Mouse (Mus musculus): ENCODE results near the gene Kcnmb3.
"Not testable (repeated sequence)": the region's sequence is repeated elsewhere in the genome, so short reads cannot be mapped to it uniquely, and the experiment has no call there.

Kcnmb3 gene

DNA sequence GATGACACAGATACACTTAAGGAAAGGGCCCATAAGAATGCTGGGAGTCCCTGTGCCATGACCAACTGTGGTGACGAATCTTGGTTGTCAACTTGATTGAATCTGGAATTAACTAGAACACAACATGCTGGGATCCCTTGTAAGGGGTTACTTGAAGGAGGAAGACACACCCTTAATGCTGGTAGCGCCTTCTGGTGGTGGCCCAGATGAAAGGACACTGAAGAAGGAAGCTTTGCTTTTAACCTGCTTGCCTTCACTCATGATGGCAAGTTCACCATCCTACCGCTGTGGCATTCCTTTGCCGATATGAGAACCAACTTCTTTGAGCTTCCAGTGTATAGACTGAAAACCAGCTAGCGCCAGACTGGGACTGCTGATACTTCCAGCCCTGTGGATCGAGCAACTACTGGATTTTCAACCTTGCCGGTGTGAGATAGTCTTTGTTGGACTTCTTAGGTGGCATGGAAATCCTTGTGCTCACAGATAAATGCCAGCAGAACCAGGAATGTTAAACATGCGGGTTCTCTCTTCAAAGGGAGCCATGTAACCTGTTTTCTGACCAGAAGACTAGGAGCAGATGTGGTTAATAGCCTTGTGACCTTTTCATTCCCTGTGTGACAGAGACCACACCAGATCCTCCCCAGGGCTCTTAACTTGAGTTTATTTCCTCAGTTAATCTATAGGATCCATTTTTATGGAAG lies 2.5 kb upstream of the Kcnmb3 start:
- no peak for DNase-seq

DNA sequence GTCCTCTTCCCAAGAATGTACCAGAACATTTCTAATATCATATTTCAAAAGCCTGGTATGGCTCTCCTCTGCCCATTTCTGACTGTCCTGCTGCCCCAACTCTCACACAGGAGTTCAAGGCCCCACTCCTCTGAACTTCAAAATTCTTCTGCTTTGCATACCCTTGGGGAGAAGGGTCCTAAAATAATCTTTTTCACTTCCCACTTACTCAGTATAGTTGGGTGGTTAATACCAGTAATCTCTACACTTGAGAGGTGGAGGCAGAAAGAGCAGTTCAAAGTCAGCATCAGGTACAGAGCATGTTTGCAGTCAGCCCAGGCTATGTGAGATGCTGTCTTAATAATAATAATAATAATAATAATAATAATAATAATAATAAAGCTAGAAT lies 1.1 kb downstream of the Kcnmb3 start:
- DNase-seq: no peak

DNA sequence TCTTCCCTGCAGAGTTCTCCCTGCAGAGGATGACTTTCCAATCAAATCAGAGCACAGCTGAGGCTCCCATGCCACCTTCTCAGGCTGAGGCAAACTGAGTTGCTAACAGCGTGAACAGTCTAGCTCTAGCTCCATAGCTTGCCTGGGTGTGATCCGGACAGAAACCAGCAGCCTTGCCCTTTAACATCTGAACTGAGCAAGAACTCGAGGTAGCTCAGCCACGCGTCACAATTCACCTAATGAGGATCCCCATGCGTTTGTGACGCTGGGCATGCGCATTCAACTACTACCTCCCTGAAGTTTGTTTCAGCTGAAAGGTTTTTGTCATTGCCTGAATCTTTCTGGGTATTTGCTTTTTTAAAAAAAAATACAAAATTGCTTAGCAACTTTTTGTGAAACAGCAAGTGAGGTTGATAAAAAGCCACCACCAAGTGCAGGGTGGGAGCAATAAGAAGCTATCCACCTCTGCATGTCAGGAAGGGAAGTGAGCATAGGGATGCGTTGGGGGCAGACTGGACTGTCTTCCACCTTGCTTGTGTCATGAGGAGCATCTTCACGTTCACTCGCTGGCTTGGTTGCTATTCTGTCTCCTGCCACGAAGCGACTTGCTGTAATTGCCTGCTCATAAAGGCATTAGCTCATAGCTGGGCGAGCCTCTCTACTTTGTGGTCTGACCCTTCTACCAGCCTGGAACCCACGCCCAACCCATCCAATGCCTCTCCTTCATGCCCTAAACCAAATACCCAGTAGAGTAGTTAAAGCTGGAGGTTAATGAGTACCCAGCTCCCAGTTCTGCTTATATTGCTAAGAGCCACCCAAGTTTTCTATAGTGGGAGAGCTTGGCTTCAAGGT lies 1.7 kb downstream of the Kcnmb3 start:
- no peak for DNase-seq

DNA sequence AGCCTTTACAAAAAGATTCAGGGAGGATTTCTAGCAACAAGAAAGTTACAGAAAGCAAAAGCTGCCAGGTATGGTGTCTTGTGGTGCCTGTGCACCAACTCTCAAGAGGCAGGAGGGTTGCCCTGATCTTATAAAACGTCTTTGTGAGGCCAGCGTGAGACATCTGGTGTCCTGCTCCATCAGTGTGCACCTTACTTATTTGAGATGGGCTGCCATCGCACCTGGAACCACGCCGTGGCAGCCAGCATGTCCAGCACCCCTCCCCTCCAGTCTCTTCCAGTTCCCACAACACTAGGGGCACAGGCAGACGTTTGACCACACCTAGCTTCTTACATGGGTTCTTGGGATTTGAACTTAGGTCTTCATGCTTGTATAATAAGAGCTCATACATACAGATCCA lies 3.9 kb downstream of the Kcnmb3 start:
- DNase-seq: no peak

DNA sequence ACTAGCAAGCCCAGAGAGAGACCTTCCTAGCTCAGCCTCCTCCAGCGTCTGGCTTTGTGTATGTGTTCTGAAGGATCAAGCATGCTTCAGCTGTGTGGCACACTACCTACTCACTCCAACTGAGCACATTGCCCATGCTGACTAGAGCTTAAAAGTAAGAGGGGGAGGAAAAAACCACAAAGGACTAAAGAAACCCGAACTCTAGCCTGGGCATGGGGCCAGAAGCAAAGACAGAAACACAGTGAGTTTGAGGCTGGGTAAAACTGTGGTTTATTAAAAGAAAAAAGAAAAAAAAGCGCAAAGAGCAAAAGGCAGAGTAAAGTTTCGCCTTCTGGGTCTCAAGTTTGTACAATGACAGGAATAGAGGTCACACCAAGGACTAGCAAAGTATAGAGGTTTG lies 5.5 kb downstream of the Kcnmb3 start:
- DNase-seq: no peak

DNA sequence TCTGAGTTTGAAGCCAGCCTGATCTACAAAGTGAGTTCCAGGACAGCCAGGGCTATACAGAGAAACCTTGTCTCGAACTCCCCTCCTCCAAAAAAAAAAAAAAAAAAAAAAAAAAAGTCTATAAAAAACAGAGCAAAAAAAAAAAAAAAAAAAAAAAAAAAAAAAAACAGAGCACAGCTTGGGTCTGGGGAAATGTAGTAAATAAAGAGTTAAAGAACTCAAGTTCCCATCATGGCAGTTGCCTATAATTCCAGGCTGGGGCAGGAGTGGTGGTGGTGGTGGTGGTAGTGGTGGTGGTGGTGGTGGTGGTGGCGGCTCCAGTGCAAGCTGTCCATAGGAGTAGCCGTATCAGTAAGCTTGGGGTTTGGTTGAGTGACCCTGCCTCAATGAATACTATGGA lies 9.0 kb downstream of the Kcnmb3 start:
- no peak for DNase-seq

DNA sequence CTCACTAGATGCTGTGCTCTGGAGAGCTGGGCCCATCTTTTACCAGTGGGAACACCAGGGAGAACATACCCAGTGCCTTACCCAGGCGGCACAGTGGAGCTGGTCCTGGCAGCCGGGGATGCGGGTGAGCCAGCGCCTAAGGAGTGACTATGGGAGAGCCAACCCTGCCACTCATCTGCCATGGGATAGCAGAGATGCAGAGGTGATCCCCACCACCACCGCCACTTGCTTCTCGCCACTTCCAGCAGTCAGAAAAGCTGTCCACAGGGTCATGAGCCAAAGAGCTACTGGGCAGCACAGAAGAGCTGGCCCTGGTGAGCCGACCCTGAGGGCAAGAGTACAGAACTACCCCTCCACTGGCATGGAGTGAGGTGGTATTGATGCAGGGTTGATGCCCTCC lies 12.1 kb downstream of the Kcnmb3 start:
- no peak for DNase-seq

DNA sequence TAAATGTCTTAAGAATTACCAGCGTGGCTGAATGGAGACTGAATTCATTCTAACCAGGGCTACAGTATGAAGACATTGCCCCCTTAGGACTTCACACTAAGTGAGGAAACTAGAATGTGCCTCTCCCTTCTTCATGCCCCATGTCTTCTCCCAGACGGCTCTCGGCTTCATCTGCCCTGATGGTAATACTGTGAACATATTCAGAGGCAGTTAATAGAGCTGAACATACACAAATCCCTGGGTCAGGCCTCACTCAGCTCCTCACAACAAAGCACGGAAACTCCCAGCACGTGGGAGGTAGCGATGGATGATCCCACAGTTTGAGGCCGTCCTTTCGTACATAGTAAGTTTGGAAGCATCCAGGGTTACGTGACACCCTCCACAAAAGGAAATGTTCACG lies 18.8 kb downstream of the Kcnmb3 start:
- DNase-seq: no peak

DNA sequence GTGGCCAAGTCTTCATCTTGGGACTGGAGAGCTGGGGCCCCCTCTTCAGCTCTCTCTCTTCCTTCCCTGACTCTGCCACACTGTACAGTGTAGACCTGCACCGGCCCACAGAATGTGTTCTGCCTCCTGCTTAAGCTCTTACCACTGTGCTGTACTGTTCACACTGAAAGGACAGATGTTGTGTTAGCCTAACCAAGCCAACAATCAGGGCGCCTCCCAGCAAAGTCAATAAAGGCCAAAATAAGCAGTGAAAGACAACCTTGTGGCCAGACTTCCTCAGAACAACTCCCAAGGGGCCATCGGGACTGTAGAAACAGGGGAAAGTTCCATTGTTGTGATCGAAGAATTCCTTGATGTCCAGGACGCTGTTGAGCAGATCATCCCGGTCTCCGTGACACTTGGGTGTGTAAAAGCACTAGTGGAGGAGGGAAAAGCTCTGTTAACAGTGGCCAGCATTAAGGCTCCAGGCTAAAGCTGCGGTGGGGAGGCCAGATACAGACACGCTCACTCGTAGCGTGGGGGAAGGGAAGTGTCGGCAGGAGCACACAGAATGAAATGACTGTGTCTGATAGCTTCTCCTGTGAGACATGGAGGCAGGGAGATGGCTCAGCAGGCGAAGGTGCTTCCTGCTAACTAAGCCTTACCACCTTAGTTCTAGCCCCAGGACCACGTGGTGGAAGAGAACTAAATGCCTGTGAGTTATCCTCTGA lies 19.7 kb downstream of the Kcnmb3 start:
- DNase-seq: no peak

DNA sequence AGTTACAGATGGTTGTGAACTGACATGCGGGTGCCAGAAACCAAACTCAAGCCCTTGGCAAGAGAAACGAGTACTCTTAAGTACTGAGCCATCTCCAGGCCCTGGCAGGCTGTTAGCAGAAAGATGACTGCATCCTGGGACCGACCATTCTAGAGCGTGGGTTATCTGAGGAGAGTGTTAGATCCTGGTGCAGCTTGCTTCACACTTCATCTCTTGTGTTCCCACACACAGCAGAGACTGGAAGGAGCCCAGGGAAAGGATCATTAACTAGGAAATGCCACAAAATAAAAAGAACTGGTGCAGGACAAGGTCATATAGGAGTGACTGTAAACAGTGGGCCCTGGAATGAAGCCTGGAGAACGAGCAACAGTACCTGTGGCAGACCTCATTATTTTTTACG lies 20.9 kb downstream of the Kcnmb3 start:
- peak; percentile 23 for DNase-seq

DNA sequence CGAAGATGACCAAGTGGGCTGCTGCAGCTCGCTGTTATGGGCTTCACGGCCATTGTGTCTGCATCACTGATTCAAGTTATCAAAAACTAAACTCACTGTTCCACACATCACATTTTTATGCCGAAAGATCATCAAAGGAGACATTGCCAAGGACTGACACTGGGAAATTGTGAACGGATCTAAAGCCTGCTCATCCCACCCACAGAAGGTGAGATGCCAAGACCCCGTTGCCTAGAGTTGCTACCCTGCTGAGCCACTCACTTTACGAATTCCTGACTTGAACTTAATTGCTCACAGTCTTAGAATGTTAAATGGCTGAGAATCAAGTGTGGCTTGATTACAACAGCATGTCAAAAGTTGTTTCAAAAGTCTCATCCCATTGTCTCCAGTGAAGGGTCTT lies 21.6 kb downstream of the Kcnmb3 start:
- no peak for DNase-seq

DNA sequence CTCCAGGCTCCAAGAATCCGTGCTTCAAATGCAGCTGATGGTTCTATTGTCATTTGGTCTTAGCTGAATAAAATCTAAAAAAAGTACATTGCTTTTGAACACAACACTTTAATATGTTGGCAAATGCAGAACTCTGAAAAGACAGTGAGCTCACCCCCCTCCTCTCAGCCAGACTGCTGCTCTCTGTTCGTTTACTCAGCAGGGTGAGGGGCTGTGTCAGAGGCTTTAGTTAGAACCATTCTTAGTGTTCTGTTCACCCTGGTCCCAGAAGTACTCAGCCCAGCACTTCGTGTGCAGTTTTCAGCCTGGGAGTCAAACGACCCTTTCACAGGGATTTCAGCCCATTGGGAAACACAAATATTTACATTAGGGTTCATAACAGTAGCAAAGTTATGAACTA lies 23.6 kb downstream of the Kcnmb3 start:
- DNase-seq: no peak

DNA sequence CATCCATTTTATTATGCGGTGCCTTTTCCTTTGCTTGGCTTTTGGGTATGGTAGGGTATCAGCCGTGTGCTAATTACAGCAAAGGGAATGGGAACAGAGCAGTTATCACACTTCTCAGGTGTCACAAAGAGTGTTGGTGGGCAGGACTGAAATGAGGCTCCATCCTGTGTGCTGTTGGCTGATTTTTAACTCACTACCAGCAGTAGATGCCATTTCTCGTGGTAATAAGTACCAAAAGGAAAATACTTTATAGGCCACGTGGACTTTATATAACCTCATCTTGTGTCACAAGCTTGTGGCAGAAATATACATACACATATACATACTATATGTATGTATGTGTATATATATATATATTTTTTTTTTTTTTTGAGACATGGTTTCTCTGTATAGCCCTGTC lies 24.7 kb downstream of the Kcnmb3 start:
- DNase-seq: no peak

DNA sequence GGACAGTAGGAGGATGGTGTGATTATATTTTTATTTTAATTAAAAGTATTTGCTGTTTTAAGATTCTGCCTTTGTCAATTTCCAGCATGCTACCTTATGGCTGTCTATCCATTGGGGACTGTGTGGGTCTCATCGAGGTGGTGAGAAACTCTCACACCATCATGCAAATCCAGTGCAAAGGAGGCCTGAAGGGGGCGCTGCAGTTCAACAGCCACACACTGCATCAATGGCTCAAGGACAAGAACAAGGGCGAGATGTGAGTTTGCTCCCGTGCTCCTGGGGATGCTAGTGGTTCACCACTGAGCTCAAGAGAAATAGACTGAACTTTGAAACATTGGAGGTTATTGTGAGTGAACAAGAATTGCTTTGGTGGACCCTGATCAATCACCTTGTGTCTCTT lies 32.3 kb downstream of the Kcnmb3 start:
- no peak for DNase-seq

DNA sequence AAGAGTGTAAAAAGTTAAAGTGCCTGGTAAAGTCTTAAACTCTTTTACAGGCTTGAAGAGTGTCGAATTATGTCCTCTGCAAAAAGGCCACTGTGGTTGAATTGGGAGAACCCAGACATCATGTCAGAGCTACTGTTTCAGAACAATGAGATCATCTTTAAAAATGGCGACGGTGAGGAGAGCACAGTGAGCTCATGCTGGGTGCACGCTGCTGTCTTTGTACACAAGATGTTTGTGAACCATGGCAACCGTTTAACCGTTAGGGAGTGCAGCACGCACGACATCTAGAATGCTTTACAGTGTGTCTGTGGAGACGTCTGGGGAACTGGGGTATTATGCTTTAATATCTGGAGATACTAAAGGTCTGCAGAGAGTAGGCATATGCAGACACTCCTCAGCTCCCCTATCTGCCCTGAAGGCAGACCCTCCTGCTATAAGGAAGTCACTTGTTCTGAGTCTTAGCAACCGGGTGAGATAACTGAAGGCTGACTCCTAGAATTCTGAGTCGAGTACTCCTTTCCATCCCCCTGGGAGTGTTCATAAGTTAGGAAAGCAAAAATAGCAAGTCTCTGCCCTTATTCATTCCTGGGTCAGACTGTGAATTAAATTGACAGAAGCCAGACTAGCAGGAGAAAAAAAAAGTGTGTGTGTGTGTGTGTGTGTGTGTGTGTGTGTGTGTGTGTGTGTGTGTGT lies 37.6 kb downstream of the Kcnmb3 start:
- no peak for DNase-seq

DNA sequence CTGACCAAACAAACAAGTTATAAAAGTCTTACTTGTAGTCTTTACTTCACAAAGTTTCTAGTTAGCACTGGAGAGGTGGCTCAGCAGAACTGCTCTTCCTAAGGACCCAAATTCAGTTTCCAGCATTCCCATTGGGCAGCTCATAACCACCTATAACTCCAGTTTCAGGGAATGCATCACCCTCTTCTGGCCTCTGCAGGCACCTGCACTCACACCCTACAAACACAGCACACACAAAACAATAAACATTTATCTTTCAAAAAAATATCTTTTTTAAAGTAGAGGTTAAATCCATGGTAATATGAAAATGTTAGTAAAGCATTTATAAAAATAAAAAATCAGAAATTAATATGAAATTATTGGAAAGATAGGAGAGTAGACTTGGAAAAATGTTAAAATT lies 50.3 kb downstream of the Kcnmb3 start:
- no peak for DNase-seq

DNA sequence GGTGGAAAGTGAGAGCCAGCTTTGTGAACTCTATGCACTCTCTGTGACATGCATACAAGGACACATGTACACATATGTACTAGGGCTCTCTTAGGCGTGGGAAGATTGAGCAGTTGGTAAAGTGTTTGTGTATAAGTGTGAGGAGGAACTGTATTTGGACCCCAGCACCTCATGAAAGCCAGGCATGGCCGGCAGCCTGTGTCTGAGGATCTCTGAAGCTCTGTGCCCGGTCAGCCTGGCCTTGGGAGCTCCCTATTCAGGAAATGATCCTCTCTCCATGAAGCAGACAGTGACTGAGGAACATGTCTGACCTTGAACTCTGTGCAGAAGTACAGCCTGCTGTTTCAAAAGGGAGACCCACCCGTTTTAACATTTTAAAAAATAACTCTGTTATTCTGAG lies 53.3 kb downstream of the Kcnmb3 start:
- DNase-seq: no peak

DNA sequence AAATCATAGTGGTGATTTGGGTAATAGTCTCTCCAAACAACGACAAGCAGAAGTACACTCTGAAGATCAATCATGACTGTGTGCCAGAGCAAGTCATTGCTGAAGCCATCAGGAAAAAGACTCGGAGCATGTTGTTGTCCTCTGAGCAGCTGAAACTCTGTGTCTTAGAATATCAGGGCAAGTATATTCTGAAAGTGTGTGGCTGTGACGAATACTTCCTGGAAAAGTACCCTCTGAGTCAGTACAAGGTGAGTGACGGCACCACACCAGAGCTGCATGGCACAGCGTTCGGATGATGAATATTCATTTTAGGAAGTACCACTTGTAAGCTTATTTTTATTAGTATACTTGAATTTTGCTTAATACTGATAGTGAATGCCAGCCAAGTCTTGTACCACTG lies 54.2 kb downstream of the Kcnmb3 start:
- no peak for DNase-seq

DNA sequence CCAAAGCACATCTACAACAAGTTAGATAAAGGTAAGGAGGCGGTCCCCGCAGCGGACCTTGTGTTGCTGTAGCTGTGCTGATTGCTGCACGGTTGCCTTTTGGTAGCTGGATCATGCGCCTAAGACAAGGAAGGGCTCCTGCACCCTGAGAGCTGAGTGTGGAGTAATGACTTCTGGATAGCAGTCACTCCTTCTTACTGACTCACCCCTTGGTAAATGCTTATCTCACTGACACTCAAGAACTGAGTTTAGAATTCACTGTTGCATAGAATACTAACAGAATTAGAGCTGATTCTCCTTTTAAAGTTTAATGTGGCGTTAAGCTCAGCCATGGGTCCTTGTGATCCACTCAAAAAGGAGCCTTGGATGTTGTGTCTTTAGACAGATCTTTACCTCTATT lies 54.7 kb downstream of the Kcnmb3 start:
- DNase-seq: no peak

DNA sequence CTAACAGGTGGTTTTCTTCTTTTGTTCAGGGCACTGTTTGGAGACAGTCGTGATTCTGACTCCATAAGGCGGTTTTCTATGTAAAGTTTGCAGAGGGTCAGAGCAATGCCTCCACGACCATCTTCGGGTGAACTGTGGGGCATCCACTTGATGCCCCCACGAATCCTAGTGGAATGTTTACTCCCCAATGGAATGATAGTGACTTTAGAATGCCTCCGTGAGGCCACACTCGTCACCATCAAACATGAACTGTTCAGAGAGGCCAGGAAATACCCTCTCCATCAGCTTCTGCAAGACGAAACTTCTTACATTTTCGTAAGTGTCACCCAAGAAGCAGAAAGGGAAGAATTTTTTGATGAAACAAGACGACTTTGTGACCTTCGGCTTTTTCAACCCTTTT lies 55.9 kb downstream of the Kcnmb3 start:
- DNase-seq: no peak

DNA sequence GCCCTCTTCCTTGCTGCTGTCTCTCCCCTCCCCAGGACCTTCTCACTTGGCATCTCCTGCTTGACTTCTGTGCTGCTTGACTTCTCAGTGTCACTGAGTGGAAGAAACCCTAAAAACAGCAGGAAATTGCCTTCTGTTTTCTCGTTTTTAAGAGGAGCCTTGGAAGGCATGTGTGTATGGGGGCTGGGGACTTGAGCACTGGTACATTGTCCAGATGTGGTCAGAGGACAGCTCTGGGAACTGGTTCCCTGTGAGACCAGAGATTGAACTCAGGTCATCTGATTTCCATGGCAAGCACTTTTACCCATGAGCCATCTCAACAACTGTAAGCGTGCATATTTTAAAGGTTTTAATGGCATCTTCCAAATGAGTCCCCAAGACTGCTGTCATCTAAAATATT lies 58.0 kb downstream of the Kcnmb3 start:
- DNase-seq: no peak

DNA sequence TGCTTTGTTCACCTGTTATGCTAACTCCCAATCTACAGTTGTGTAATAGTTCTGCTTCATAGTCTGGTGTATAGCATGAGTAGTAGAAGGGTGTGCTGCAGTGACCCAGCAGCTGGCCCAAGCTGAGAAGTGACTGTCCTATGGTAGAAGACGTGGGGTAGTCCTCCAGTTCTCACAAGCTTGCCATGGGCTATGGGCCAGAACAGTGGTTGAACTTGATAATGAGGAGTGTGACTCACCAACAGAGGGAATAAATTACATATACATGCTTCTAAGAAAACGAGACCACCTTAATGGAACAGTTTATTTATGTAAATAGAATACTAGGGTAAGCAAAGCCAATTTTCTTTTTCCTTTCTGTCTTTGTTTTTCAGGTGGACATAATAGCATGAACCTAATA lies 61.6 kb downstream of the Kcnmb3 start:
- DNase-seq: no peak

DNA sequence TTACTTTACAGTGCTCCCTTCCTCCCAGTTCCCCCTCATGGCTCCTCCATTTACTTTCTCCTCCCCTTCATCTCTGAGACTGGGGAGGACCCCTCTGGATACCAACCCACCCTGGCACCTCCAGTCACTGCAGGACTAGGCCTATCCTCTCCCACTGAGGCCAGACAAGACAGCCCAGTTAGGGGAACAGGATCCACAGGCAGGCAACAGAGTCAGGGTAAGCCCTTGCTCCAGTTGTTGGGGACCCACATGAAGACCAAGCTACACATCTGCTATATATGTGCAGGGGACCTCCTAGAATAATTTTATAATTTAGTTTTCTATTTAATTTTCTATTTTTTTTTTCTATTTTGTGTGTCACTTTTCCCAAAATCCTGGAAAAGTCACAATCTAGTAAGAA lies 62.7 kb downstream of the Kcnmb3 start:
- DNase-seq: not testable (repeated sequence)

DNA sequence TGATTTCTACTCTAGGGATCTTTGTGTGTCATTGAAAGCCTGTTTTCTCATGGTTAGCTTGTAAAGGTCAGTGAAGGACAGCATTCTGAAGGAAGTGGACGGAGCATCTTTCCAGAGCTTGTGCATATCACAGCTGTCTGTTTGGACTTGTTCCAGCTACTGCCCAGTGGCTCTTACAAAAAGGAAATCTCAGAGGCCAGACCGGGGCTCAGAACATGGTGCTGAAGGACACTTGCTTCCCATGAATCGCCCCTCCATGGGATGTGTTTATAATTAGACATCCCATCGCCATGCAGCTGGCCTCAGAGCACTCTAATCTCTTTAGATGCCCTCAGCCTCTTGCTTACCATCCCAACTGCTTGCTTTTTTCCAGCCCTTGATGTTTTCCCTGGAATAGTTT lies 63.1 kb downstream of the Kcnmb3 start:
- no peak for DNase-seq
